1 mouse cellular context compared by ENCODE assay signal in the genomic region with DNA sequence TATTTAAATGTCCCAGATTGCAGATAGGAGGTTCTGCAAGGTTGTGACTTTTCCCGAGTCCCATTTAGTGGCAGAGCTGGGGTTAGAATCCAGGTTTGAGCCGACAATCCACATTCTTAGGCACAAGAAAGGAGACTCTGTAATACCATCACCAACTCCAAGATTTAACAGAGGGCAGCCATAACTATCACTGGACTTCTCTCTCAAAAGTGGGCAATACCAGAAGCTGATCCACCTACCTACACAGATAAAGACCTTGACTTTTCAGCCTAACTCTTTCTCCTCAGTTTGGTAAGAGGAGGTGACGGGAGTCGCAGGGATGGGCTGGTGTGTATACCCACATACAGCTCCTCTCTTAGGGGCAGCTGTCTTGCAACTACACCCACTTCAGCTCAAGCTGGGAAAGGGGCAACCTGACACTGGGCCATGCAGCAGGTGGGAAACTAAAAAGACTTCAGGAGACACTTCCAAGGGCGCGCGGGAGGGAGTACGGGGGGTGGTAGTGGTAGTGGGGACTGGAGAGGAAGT.
TF ChIP-seq lines count a peak whose summit lies in the region.

No protein-coding gene starts in this region.

TF ChIP-seq in MEL, 35 proteins besides CTCF, POLR2A, EP300 and RAD21:
- TF ChIP-seq ZC3H11A (IDR thresholded peaks at IDR 0.05; ENCODE audit: low read depth, low read length) (no peak), NELFE (IDR thresholded peaks at IDR 0.05; ENCODE audit: low read depth, low read length) (0 out of 2 replicates have a peak, but pooled peaks have one; percentile 45), BHLHE40 (IDR thresholded peaks at IDR 0.05; ENCODE audit: borderline replicate concordance, low read depth, low read length) (0 out of 2 replicates have a peak, but pooled peaks have one; percentile 6), MXI1 (IDR thresholded peaks at IDR 0.05; ENCODE audit: low read depth, low read length) (no peak), JUND (IDR thresholded peaks at IDR 0.05; ENCODE audit: low read depth, low read length) (0 out of 2 replicates have a peak, but pooled peaks have one; percentile 8), GABPA (IDR thresholded peaks at IDR 0.05; ENCODE audit: low read depth, low read length) (no peak)
TF ChIP-seq in MEL: peak in this region for 3.
